Mouse (Mus musculus): ENCODE measurements around the gene Gpr157.

GRCm38 (mm10) chr4:150048478-150049156, 38.5 kb upstream of the Gpr157 start:
- no peak for TF ChIP-seq CTCF (IDR thresholded peaks at IDR 0.05; ENCODE audit: borderline replicate concordance, insufficient read depth, low read depth, low read length)
- no peak for TF ChIP-seq POLR2A (IDR thresholded peaks at IDR 0.05; ENCODE audit: borderline replicate concordance, insufficient read depth, low read length)
